Mouse (Mus musculus): ENCODE data around the gene A030003K21Rik.

A030003K21Rik gene

GRCm38 (mm10) chr1:82913025-82913424 lies 30.2 kb downstream of the A030003K21Rik start, which contains the start of gene A030005L19Rik:
A030005L19Rik (plus strand) TSS chr1:82913325.
- in situ Hi-C loops (cut with MboI) = no loop called here

- in situ Hi-C loops (cut with MboI) = no loop called here
Measured at GRCm38 (mm10) chr1:82905886-82906285, 37.3 kb downstream of the A030003K21Rik start.

GRCm38 (mm10) chr1:82901201-82901600 lies 42.0 kb downstream of the A030003K21Rik start:
- in situ Hi-C loops (cut with MboI) = no loop called here

- in situ Hi-C loops (cut with MboI) = no loop called here
Measured at GRCm38 (mm10) chr1:82900567-82900966, 42.6 kb downstream of the A030003K21Rik start.

DNA sequence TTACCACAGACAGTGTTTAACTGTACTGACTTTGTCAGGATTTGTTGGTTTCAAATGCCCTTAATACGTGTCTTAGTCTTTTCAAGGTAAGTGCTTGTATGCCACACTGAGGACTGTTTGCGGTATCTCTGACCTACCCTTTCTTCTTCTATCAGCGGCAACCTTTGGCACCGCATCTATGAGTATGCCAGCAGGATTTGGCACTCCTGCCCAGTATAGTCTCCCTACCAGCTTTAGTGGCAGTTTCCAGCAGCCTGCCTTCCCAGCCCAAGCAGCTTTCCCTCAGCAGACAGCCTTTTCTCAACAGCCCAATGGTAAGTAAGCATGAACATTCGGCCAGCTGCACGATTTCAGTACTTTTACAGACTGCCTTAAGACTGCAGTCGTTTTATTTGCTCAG lies 49.9 kb downstream of the A030003K21Rik start:
- in situ Hi-C loops (cut with MboI) = no loop called here

All from mature B cell (primary cell).